Mouse (Mus musculus) retina, postnatal 1 day (tissue): Measurements from ENCODE around the gene Ccdc43.

ENCODE experiments used
- DNase-seq: peaks from one replicate; pipeline ENCODE4 v3.0.0-alpha.2; 2012

The Ccdc43 gene

DNA sequence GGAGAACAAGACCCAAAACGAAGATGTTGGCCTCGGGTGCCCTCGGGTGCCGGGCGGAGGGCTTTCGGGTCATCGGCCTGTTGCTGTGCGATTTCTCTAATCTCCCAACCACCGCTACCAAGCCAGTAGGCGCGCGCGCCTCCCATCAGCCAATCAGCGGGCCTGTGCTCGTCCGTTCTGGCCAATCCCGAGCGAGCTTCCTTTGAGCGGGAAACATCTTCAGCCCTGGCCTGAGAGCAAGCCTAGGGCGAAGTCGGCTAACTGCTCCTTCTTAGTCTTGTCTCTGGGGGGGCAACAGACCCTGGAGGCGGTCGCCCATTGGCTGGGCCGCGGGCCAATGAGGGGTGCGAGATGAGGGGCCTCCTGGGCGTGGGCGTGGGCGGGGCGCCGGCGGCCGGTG lies 32.4 kb downstream of the Ccdc43 start:
- DNase-seq = peak; percentile 17

- no peak for DNase-seq
Observed at GRCm38 (mm10) chr11:102663416-102663815, 34.2 kb downstream of the Ccdc43 start, which contains the start of gene Meioc. Gene Meioc, plus strand, starts transcription at chr11:102663716.

DNA sequence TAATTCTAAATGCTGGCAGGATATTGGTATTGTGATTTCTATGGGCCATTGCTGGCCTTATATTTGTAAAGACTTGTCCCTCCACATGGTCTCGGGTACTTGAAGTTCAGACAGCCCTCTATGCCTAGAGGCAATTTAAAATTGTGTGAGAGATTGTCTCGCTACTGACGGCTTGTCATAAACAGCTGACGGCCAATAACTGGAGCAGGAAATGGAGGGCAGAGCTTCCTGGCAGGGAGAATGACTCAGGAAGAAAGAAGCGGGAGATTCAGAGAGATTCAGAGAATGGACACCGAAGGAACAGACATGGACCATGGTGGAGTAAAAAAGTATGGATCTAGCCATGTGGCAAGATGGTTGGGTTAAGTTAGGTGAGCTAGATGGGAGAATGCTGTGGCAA lies 40.7 kb downstream of the Ccdc43 start:
- DNase-seq = no peak

DNA sequence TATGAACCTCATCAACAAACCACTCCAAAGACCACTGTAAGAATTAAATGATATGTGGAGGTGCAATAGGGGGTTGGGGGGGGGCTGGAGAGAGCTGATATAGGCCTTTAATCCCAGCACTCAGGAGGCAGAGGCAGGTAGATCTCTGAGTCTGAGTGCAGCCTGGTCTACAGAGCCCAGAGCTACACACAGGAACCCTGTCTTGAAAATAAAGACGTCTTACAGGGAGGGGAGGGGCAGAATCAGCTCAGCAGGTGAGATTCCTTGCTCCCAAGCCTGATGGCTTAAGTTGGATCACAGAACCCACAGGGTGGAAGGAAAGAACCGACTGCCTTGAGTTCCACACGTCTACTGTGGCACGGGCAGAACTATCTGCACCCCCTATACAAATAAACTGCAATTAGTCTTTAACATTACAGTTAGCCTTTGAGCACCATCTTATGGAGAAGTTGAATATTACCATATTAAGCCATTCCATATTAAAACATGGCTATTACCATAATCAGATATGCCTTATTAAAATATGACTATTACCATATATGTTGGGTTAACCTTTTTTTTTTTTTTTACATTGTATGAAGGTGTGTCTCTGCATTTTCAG lies 41.2 kb downstream of the Ccdc43 start:
- peak; percentile 50 for DNase-seq

DNA sequence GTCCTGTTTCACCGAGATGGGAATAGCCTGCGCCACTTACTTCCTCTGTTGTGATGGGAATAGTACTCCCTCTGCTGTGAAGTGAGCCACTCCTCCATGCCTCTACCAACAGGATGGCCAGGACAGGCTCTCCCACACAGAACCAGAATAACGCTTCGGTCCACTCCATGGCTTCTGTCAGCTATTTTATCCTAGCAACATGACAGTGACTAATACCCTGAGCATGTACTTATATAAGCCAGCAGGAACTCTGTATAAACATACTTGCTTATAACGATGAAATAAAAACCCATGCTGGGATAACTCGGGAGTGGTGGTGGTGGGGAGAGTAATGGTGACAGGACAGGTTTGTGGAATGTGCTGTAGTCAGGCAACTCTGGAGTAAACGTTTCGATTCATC lies 41.7 kb downstream of the Ccdc43 start:
- no peak for DNase-seq

- DNase-seq = peak; percentile 34
Observed at GRCm38 (mm10) chr11:102652844-102653243, 44.7 kb downstream of the Ccdc43 start.

- peak; percentile 79 for DNase-seq
Observed at GRCm38 (mm10) chr11:102651381-102651780, 46.2 kb downstream of the Ccdc43 start.

DNA sequence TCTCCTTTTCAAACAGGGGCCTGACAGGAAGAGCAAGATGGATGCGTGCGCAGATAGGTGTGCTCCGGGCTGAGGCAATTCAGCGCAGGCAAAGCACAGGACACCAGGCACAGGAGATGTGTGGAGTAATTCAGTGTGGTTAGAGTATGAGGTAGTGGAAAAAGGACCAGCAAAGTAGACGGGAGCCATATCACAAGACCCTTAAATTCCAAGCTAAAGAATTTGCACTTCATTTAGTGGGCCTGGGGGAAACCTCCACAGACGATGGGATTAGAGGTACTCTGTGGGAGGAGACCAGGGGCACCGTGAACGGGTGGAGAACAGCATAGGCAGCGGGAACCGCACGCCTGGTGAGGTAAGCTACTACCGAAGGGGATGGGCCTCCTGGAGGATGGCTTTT lies 49.7 kb downstream of the Ccdc43 start:
- no peak for DNase-seq

DNA sequence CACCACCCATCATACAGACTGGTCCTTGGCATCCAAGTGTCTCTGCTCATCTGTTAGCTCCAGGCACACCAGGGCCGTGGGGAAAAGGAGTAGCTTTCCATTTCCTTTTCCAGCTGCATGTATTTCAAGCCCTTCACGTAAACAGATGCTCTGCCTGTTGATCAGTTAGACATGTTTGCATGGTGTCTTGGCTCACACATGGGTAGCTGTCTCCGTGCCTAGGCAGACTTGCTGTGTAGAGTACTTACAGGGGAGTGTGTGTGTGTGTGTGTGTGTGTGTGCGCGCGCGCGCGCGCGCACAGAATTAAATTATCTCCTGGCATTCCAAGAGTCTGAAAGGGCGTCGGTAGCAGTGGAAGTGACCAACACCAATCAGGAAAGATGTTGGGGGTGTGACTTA lies 51.4 kb downstream of the Ccdc43 start:
- no peak for DNase-seq

GRCm38 (mm10) chr11:102643891-102644382 lies 53.6 kb downstream of the Ccdc43 start:
- DNase-seq = no peak

- peak; percentile 79 for DNase-seq
Observed at GRCm38 (mm10) chr11:102636887-102637286, 60.7 kb downstream of the Ccdc43 start.
